Mouse (Mus musculus): Measurements from ENCODE around the gene Arntl. TPM values are rescaled to one million over a fixed set of nuclear protein-coding genes. Genes with fewer than 3 reads are reported as not detected.

Gene Arntl
- polyA plus RNA-seq, 1 experiment, result 12.6 TPM

- H3K27ac ChIP-seq (ENCODE audit: insufficient read depth, low read depth, low read length), result no peak overlapping the region
- TF ChIP-seq CTCF (IDR thresholded peaks at IDR 0.05; ENCODE audit: low read depth, low read length) (no peak), POLR2A (IDR thresholded peaks at IDR 0.05; ENCODE audit: borderline replicate concordance, low read depth, low read length) (no peak)
- H3K4me3 ChIP-seq (ENCODE audit: insufficient read depth, low read length), result no peak overlapping the region
- peaks cover 18% of the 10 kb centered on the region for H3K4me1 ChIP-seq (ENCODE audit: control insufficient read depth, insufficient read depth, low read length)
Measured at GRCm38 (mm10) chr7:113224620-113225019, 17.4 kb downstream of the Arntl start.

- TF ChIP-seq CTCF (IDR thresholded peaks at IDR 0.05; ENCODE audit: low read depth, low read length) (no peak), POLR2A (IDR thresholded peaks at IDR 0.05; ENCODE audit: borderline replicate concordance, low read depth, low read length) (no peak)
- no peak overlapping the region for H3K27ac ChIP-seq (ENCODE audit: insufficient read depth, low read depth, low read length)
- no peak overlapping the region for H3K4me3 ChIP-seq (ENCODE audit: insufficient read depth, low read length)
- peaks cover 11% of the 10 kb centered on the region for H3K4me1 ChIP-seq (ENCODE audit: control insufficient read depth, insufficient read depth, low read length)
Measured at GRCm38 (mm10) chr7:113228498-113228897, 21.2 kb downstream of the Arntl start.

GRCm38 (mm10) chr7:113236135-113236534, 28.9 kb downstream of the Arntl start:
- peaks cover 20% of the 10 kb centered on the region for H3K4me1 ChIP-seq (ENCODE audit: control insufficient read depth, insufficient read depth, low read length)
- H3K27ac ChIP-seq (ENCODE audit: insufficient read depth, low read depth, low read length), result no peak overlapping the region
- TF ChIP-seq POLR2A (IDR thresholded peaks at IDR 0.05; ENCODE audit: borderline replicate concordance, low read depth, low read length) (no peak), CTCF (IDR thresholded peaks at IDR 0.05; ENCODE audit: low read depth, low read length) (no peak)
- H3K4me3 ChIP-seq (ENCODE audit: insufficient read depth, low read length), result no peak overlapping the region

- no peak overlapping the region for H3K27ac ChIP-seq (ENCODE audit: insufficient read depth, low read depth, low read length)
- H3K4me3 ChIP-seq (ENCODE audit: insufficient read depth, low read length), result no peak overlapping the region
- TF ChIP-seq CTCF (IDR thresholded peaks at IDR 0.05; ENCODE audit: low read depth, low read length), result no peak
- TF ChIP-seq POLR2A (IDR thresholded peaks at IDR 0.05; ENCODE audit: borderline replicate concordance, low read depth, low read length), result no peak
- H3K4me1 ChIP-seq (ENCODE audit: control insufficient read depth, insufficient read depth, low read length), result peaks cover 35% of the 10 kb centered on the region
Measured at GRCm38 (mm10) chr7:113238365-113238764, 31.1 kb downstream of the Arntl start.

- Histone ChIP-seq H3K4me3 (ENCODE audit: insufficient read depth, low read length) (no peak overlapping the region), H3K27ac (ENCODE audit: insufficient read depth, low read depth, low read length) (no peak overlapping the region), H3K4me1 (ENCODE audit: control insufficient read depth, insufficient read depth, low read length) (peaks cover 35% of the 10 kb centered on the region)
- TF ChIP-seq POLR2A (IDR thresholded peaks at IDR 0.05; ENCODE audit: borderline replicate concordance, low read depth, low read length) (no peak), CTCF (IDR thresholded peaks at IDR 0.05; ENCODE audit: low read depth, low read length) (no peak)
Measured at GRCm38 (mm10) chr7:113239448-113240130, 32.3 kb downstream of the Arntl start.

- Histone ChIP-seq H3K4me1 (ENCODE audit: control insufficient read depth, insufficient read depth, low read length) (peaks cover 35% of the 10 kb centered on the region), H3K4me3 (ENCODE audit: insufficient read depth, low read length) (no peak overlapping the region), H3K27ac (ENCODE audit: insufficient read depth, low read depth, low read length) (no peak overlapping the region)
- no peak for TF ChIP-seq CTCF (IDR thresholded peaks at IDR 0.05; ENCODE audit: low read depth, low read length)
- TF ChIP-seq POLR2A (IDR thresholded peaks at IDR 0.05; ENCODE audit: borderline replicate concordance, low read depth, low read length), result no peak
Measured at GRCm38 (mm10) chr7:113240438-113240837, 33.2 kb downstream of the Arntl start.

- Histone ChIP-seq H3K4me3 (ENCODE audit: insufficient read depth, low read length) (no peak overlapping the region), H3K27ac (ENCODE audit: insufficient read depth, low read depth, low read length) (no peak overlapping the region), H3K4me1 (ENCODE audit: control insufficient read depth, insufficient read depth, low read length) (peaks cover 35% of the 10 kb centered on the region)
- TF ChIP-seq CTCF (IDR thresholded peaks at IDR 0.05; ENCODE audit: low read depth, low read length) (no peak), POLR2A (IDR thresholded peaks at IDR 0.05; ENCODE audit: borderline replicate concordance, low read depth, low read length) (no peak)
Measured at GRCm38 (mm10) chr7:113241901-113242661, 34.8 kb downstream of the Arntl start.

GRCm38 (mm10) chr7:113242688-113243087, 35.4 kb downstream of the Arntl start:
- Histone ChIP-seq H3K4me3 (ENCODE audit: insufficient read depth, low read length) (no peak overlapping the region), H3K4me1 (ENCODE audit: control insufficient read depth, insufficient read depth, low read length) (peaks cover 35% of the 10 kb centered on the region), H3K27ac (ENCODE audit: insufficient read depth, low read depth, low read length) (no peak overlapping the region)
- no peak for TF ChIP-seq POLR2A (IDR thresholded peaks at IDR 0.05; ENCODE audit: borderline replicate concordance, low read depth, low read length)
- no peak for TF ChIP-seq CTCF (IDR thresholded peaks at IDR 0.05; ENCODE audit: low read depth, low read length)

GRCm38 (mm10) chr7:113245144-113245543, 37.9 kb downstream of the Arntl start:
- TF ChIP-seq CTCF (IDR thresholded peaks at IDR 0.05; ENCODE audit: low read depth, low read length), result no peak
- no peak for TF ChIP-seq POLR2A (IDR thresholded peaks at IDR 0.05; ENCODE audit: borderline replicate concordance, low read depth, low read length)
- no peak overlapping the region for H3K27ac ChIP-seq (ENCODE audit: insufficient read depth, low read depth, low read length)
- peaks cover 24% of the 10 kb centered on the region for H3K4me1 ChIP-seq (ENCODE audit: control insufficient read depth, insufficient read depth, low read length)
- H3K4me3 ChIP-seq (ENCODE audit: insufficient read depth, low read length), result no peak overlapping the region

- H3K27ac ChIP-seq (ENCODE audit: insufficient read depth, low read depth, low read length), result no peak overlapping the region
- H3K4me1 ChIP-seq (ENCODE audit: control insufficient read depth, insufficient read depth, low read length), result peaks cover 11% of the 10 kb centered on the region
- TF ChIP-seq POLR2A (IDR thresholded peaks at IDR 0.05; ENCODE audit: borderline replicate concordance, low read depth, low read length) (no peak), CTCF (IDR thresholded peaks at IDR 0.05; ENCODE audit: low read depth, low read length) (no peak)
- H3K4me3 ChIP-seq (ENCODE audit: insufficient read depth, low read length), result no peak overlapping the region
Measured at GRCm38 (mm10) chr7:113246512-113246911, 39.2 kb downstream of the Arntl start.
